Mouse (Mus musculus): ENCODE results near the gene P4ha3. TPM values are rescaled to one million over a fixed set of nuclear protein-coding genes. Genes with fewer than 3 reads are reported as not detected.

The P4ha3 gene
- total RNA-seq, 2 experiments from 2014 or later, result 3.1 TPM

DNA sequence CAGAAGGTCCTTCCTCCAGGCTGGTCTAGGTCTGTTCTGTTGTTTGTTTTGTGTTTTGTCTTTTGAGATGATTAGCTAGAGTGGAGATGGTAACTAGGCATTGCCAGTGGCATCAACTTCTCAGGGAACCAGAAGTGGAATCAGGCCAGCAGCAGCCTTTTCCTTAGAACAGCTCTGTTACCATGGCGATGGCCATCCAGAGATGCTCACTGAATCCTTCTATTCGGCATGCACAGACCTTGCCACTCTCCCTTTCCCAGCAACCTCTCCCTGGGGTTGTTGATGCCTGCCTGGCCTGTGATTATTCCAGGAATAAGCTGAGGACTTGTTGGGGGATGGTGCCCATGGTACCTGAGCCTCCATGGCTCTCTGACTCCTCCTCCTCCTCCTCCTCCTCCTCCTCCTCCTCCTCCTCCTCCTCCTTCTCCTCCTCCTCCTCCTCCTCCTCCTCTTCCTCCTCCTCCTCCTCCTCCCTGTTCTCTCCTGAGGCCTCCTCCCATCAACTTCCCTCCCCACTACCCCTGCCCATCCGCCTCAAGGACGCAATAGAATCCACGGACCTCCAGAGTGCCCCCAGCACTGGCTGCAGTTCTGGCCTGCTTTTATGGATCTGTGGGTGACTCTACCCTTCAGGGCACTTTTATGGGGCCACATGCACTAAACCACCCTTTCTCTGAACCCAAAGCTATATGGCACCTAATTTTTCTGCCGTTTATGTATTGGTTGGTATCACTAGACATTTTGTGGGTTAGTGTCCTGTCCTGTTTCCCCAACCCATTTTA lies 22.7 kb downstream of the P4ha3 start:
- no peak for DNase-seq

DNA sequence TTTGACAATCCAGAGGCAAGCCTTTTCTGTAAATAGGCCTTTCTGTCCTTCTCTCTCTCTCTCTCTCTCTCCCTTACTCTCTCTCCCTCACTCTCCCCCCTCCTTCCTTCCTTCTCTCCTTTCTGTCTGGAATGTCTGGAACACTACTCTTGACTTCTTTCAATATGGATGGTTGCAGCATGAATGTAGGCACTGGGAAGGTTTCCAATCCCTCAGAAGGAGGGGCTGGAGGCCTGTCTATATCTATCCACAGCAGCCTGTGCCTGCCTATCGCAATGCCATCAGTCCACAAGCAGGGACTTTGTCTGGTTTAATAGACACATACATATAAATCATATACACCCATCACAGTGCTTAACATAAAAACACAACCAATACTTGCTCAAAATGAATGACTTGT lies 23.9 kb downstream of the P4ha3 start:
- DNase-seq, result no peak

DNA sequence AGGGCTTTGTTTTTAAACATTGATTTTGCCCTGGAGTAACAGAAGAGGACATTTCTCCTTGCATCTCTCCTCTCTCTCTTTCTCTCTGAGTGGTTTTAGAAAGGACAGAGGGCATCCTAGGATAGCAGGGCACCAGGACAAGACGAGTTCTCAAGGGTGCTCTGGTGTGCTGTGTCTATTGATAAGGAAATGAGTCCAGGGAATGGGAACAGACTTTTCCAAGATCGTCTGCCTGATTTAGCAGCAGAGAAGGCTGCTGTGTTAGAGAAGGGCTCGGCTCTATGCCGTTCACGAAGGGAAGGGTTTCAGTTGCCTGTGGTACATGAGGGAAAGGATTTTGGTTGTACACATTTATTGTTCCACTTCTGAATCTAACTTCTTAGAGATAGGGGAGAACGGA lies 24.4 kb downstream of the P4ha3 start:
- no peak for DNase-seq

DNA sequence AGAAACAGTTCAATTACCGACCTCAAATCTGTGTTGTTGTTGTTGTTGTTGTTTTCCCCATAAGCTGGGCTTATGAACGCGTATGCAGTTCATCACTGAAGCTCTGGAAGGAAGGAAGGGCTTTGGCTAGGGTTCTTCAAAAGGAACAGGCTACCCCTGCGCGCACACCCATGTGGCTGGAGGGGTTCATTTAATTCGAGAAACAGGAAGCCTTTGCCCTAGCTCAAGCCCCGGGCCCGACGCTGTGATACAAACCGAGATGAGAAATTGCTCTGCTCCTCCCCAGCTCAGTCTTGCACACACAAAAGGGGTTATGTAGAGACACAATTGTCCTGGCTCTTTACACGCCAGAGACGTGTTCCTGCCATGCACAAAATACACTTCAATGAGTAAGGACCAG lies 25.0 kb downstream of the P4ha3 start:
- DNase-seq, result no peak

DNA sequence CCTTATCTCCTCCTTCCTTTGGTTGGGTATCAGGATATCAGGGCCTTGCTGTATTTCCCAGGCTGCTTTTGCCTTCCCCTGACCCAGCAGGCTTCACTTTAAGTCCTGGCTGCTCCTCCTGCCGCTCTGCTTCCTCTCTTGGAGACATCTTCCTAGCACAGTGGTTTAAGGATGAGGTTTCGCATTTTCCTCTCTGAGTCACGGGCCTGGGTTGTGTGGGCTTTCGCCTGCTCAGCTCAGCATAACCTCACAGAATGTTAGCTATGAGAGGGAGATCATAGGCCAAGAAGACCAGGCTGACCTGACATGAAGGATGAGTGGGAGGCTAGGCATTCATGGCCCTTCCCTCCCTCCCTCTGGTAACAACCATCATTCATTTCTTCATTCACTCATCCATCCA lies 27.4 kb downstream of the P4ha3 start:
- DNase-seq, result no peak

DNA sequence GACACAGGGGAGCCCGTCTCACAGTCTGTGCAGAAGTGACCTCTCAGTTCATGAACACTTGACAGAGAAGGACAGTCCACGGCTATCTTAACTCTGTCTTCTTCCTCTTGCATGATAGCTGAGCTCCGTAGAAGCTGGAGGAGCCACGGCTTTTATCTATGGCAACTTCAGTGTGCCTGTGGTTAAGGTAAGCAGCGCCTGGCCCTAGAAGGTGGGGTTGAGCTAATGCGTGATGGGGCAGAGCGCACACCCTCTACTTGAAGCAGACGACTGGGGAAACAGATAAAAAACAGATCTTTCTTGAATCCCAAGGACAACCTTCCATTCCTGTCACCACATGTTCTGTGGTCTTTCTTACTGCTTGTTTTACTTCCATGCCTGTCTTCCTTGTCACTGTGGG lies 31.6 kb downstream of the P4ha3 start:
- no peak for DNase-seq

DNA sequence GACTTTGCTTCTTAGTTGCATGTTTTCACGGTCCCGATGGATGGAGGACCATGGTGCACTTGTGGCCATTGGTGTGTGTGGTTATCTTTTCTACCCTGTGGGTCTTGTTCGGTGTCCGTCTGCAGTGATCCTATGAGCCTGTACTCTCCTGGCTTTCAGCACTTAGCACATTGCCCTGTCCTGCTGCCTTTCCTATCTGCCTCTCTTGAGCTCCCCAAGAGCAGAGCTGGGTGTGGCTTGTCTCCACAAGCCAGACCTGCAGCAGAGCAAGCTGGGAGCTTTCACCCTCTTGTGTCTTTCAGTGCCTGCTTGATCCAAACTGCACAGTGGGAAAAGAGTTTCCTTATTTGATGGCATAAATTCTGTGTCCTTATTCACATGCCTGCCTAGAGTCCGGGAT lies 32.2 kb downstream of the P4ha3 start:
- DNase-seq, result no peak

DNA sequence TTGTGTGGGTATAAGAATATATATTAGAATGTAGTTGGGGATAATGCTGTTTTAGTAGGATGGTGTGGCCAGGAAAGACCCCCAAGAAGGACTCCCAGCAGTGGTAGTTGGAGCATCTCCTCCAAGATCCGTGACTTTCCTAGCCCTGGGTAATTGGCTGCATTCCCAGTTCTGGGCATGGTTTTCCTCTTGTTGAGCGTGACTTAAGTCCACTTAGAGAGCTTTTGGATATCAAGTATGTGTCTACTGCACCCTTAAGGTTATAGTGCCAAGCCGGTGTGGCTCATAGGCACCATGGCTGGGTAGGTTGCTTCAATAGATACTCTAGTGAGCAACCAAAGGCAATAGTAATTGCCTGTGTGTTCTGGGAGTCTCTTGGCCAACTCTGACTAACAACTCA lies 38.4 kb downstream of the P4ha3 start:
- DNase-seq, result no peak

DNA sequence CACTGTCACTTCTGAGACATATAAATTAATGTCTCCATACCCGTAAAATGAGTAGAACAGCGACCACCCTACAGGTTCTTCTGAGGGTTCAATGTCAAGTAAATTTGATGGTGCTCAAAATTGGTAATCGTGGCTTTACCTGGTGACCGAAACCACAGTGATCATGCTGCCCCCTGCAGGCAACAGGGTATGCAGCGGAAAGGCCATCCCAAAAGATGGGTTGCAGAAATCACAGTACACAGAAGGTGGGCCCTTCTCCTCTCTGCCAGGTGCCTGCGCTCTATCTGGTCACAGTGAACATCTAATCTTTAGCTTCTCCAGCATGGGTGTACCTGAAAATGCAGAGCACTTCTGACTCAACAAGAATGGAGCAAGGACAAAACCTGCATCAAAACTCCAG lies 40.2 kb downstream of the P4ha3 start:
- peak; percentile 63 for DNase-seq

DNA sequence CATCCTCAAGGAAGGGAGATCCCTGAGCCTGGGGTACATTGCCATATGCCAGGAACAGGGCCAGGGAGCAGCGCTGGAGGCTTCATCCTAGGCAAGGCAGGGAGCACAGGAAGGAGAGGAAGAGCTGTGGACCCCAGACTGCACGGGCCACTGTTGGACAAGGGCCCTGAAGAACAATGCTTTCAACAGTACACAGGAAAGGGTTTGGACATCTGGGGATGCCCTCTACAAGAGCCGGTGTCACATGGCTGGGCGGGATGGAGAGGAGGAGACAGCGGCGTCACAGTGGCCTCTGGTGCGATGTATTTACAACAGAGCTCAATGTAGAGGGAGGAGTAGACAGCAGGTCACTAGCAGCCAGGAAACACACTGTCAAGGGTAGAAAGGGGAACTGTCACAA lies 42.2 kb downstream of the P4ha3 start:
- peak; percentile 14 for DNase-seq

DNA sequence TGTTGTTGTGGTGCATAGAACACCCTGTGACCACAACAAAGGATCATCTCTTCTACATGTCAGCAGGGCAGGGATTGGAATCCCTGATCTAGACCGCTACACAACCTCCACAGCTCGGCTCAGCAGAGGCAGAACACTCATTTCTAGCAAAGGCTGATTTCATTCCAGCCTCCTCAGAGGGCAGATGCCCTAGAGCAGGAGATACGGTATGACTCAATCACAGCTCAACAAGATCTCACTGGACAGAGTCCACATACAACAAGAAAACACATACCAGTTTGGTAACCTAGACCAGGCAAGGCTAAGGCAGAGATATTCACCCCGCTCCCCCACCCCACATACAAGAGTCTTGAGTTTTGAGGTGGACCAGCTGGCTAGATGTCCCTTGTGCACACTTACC lies 43.3 kb downstream of the P4ha3 start:
- DNase-seq, result no peak

DNA sequence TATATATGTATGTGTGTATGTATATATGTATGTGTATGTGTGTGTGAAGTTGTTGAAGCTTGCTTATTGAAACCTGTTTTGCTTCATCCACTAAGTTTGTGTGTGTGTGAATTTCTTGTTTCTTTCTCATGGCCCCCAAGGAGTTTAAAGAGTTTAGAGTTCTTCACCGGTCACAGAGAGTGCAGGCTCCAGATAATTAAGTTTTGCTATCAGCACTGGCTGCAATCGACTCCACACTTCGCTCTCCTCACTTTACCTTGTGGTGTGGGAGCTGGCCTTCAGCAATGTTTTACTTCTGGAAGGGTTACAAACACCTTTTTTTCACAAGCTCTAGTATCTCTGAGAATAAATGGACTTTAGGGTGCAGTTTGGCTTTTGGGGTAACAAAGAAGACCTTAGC lies 45.9 kb downstream of the P4ha3 start:
- DNase-seq, result no peak

DNA sequence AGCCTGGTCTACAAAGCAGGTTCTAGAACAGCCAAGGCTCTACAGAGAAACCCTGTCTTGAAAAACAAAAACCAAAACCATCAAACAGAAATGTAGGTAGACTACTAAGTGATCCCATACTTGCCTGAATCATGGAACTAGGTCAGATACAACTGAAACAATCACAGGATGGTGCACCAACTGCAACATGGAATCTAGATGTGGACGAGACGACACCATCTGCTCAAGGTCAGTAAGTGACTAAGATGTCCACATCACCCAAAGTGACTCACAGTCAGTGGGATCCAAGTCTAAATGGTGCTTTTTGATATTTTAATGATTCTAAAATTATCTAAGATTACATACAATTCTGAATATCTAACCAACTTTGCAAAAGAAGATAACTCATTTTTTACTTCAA lies 50.6 kb downstream of the P4ha3 start:
- DNase-seq, result no peak

DNA sequence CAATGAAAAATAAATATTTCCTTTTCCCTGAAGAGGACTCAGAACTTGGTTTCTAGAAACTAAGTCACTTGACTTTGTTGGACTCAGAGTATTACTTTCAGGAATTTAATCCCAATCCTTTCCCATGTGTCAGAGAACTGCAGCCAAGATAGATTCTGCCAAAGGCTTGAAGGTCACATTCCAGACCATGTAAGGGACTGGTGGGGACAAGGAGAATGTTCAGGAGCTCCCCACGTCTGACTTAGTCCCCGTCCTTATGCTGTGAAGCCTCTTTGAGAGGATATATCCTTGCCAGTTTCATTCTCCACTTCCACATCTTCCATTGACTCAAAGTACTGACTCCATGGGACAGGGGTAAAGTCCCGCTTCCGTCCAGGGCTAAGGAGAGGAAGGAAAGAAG lies 69.7 kb downstream of the P4ha3 start:
- DNase-seq, result no peak

DNA sequence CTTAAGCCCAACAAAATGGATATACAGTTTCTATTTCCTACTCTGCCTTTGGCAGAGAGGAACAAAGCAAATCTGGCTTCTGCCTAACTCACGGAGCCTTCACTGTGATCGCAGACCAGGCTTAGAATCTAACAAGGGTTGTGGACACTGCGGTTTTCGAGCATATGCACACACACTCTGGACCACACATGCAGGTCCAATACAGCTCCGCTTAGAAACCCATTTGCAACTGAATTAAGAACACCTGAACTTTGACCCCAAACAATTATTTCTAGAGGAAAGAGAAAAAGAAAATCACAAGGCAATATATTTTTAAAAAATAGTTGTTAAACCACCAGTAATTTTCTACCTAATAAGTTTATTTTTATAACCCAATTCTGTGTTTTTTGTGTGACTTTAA lies 71.0 kb downstream of the P4ha3 start:
- no peak for DNase-seq

DNA sequence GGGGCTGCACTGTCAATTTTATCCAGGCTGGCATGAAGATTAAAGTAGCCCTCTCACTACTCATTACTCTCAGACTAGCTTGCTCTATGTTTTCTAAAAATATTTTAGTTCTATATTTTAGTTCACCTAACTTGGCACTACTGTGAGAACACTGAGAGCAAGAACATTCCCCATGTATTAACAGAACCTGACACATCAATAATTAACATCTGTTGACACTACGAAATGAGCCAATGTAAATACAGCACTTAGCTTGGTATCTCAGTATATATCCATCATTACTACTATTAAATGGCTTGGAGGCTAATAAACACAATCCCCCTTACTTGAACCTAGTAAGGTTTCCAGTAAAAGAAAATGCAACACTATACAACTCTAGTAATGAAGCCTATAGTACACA lies 71.4 kb downstream of the P4ha3 start:
- DNase-seq, result no peak

DNA sequence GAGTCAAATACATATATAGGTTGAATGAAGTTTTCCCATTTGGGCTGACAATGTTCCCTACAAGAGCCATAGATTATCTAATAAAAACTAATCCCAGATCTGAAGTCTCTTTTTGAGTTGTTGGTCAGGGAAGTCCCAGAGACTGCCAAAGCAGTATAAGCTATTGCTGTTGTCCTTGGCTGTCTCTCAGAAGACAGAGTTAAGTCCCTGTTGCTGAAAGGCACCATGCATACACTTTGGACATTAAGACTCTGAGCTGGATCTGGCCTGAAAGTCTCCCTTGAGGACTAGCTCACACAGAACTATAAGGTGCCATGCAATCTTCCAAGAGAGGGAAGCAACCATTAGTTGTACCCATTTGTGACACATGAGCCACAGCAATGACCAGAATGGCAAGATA lies 72.5 kb downstream of the P4ha3 start:
- no peak for DNase-seq

DNA sequence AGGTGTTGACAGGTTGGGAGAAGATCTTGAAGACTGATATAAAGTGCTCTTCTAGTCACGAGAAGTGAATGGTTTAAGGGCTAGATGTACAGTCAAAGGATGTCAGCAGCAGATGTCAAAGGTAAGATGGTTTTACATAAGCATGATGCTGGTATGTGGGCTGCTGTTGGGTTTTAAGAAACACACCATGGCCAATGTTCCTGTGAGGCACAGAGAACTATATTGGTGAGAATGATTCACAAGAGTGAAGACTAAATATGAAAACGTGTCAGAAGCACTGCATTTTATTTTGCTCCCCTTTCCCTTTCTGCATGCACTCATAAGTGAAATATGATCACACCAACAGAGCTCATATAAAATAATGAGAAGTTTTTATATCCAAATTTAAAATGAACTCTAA lies 77.8 kb downstream of the P4ha3 start:
- no peak for DNase-seq

DNA sequence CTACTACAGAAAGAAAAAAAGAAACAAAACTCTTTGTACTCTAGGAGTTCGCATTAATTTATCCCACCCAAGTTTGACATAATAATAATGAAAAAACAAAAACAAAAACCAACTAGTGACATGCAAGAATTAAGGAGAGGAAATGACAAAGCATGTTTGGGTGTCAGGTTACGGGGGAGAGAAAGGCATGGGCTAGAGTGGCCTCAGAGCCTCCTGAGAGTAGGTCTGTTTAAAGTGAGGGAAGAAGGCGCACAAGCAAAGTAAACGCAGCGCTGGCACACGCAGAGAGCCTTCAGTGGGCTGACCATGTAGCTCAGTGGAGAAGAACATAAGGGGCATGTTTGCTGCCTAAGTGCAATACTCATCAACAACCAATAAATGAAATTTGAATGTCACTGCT lies 79.6 kb downstream of the P4ha3 start:
- no peak for DNase-seq

Other genes starting within 250 kb of the P4ha3 start
- 10 to 100 TPM; 21.7 to 33.0 TPM for gene Pold3, start 164.0 kb upstream of the P4ha3 start, total RNA-seq (2021)
- gene Lipt2, start 126.2 kb upstream of the P4ha3 start, total RNA-seq (2021), result 1 to 10 TPM; 7.5 TPM
- 1 to 10 TPM; 1.1 to 2.2 TPM for gene Kcne3, start 109.0 kb upstream of the P4ha3 start, total RNA-seq (2021)
- 10 to 100 TPM in 1 of 2 experiments, 1 to 10 TPM in 1; 8.5 to 12.8 TPM for gene Pgm2l1, start 58.1 kb upstream of the P4ha3 start, total RNA-seq (2021)
- gene C2cd3, start 86.7 kb downstream of the P4ha3 start, total RNA-seq (2021), result 10 to 100 TPM; 15.9 to 19.7 TPM
- 10 to 100 TPM; 41.7 to 44.4 TPM for gene Ppme1, start 86.8 kb downstream of the P4ha3 start, total RNA-seq (2021)
- 10 to 100 TPM; 34.9 to 45.2 TPM for gene Ucp3, start 187.5 kb downstream of the P4ha3 start, total RNA-seq (2021)
- 100 to 1,000 TPM; 482 to 541 TPM for gene Ucp2, start 207.8 kb downstream of the P4ha3 start, total RNA-seq (2021)
- gene Dnajb13, start 229.4 kb downstream of the P4ha3 start, total RNA-seq (2021), result under 1 TPM in 1 of 2 experiments, not detected in 1; 0.30 TPM